In the genomic region with DNA sequence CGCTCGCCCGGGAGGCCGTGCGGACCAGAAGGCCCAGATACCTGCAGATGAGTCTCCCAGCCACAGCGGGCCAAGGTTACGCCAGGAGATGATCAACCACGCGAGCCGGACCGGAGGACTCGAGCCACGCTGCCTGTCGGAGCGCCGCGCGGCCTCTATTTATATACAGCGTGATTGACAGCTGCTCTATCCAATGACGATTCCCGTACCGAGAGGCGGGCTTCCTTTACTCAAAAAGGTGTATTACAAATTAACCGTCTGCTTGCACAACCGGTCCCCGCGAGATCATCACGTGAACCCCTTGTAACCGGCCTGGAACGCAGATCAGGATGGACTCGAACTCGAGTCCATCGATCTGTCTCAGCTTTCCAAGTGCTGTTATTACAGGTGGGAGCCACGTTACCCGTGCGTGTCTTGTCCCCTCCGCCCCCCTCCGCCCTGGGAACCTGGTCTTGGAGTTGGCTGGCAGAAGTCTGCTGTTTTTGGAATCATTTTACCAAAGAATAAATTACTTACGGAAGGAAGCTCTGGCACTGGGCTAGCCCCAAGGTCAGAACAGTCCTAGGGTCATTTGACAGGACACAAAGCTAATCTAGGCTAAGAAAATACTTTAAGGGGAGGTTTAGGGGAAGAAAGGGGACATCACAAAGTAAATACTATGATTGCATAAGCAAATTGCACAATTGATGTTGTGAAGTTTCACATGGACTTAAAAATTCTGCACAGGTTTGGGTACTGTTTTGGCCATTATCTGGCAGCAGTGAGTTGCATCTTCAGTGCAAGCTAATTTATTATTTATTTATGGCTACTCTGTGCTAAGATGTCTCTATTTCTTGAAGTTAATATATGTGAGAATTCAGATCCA, we compare ENCODE assay signal across 8 mouse cellular contexts. TPM values are rescaled to one million over a fixed set of nuclear protein-coding genes. Genes with fewer than 3 reads are reported as not detected.
DNase-seq lines count a peak whose midpoint lies in the region; ATAC-seq lines count a peak whose summit lies in the region.

Sephs2 (minus strand) TSS at position 131 of the 865 bp plus-strand sequence.

- H3K4me2 ChIP-seq in forebrain, embryonic 14.5 days (ENCODE audit: low read length): peak within 1 kb of the TSS; percentile 90
- H3K4me2 ChIP-seq in neural tube, embryonic 15.5 days: peak within 1 kb of the TSS; percentile 84

- peak; percentile 97 for DNase-seq in ES-CJ7 (ENCODE audit: low read depth, low spot score)
- peak; percentile 97 for DNase-seq in cerebellum, adult 11 months
- peak; percentile 96 for DNase-seq in forebrain, embryonic 14.5 days (ENCODE audit: low spot score)
- DNase-seq in heart, postnatal 14 days: peak; percentile 93 to 96
- peak; percentile 98 for DNase-seq in layer of hippocampus, adult 11-12 months (ENCODE audit: low spot score)
- peak; percentile 96 to 97 for DNase-seq in lung, adult 18-20 months
- DNase-seq in testis, postnatal 14 days (ENCODE audit: low spot score): peak; percentile 94

- H3K27me3 ChIP-seq in forebrain, embryonic 14.5 days (replicated peaks; ENCODE audit: control insufficient read depth, insufficient read depth, low read length): no peaks in the 10 kb centered on the region
- H3K27me3 ChIP-seq in neural tube, embryonic 15.5 days (replicated peaks): no peaks in the 10 kb centered on the region

- peak within 1 kb of the TSS; percentile 91 for H3K9ac ChIP-seq in forebrain, embryonic 14.5 days (ENCODE audit: low read length)
- peak within 1 kb of the TSS; percentile 85 for H3K9ac ChIP-seq in neural tube, embryonic 15.5 days (replicated peaks)

- peak within 1 kb of the TSS; percentile 89 for H3K4me3 ChIP-seq in forebrain, embryonic 14.5 days (ENCODE audit: low read depth, low read length)
- H3K4me3 ChIP-seq in neural tube, embryonic 15.5 days (replicated peaks): peak within 1 kb of the TSS; percentile 74

- WGBS in forebrain, embryonic 14.5 days: 2% methylated on average over 39 of the region's 39 CpGs
- WGBS in neural tube, embryonic 15.5 days: 3% methylated on average over 39 of the region's 39 CpGs

- intact Hi-C loops in heart, postnatal 14 days (cut with DNase I): loop anchor here (2.0 kb wide), 1 partner anchor 13 kb away; the partner anchor contains the start of gene Dctpp1

- peak; percentile 93 for ATAC-seq in forebrain, embryonic 14.5 days
- ATAC-seq in neural tube, embryonic 15.5 days (ENCODE audit: low FRiP score): peak; percentile 93

- peaks cover 15% of the 10 kb centered on the region; the same call in 1 of the 2 replicates for H3K36me3 ChIP-seq in forebrain, embryonic 14.5 days (ENCODE audit: control insufficient read depth, insufficient read depth, low read length)
- peaks cover 20% of the 10 kb centered on the region for H3K36me3 ChIP-seq in neural tube, embryonic 15.5 days

- H3K4me1 ChIP-seq in forebrain, embryonic 14.5 days (ENCODE audit: control insufficient read depth, insufficient read depth, low read length): peaks cover 12% of the 10 kb centered on the region
- H3K4me1 ChIP-seq in neural tube, embryonic 15.5 days: peaks cover 28% of the 10 kb centered on the region

- peak within 1 kb of the TSS; percentile 81 for H3K27ac ChIP-seq in forebrain, embryonic 14.5 days (ENCODE audit: low read depth, low read length)
- peak within 1 kb of the TSS; percentile 88 for H3K27ac ChIP-seq in neural tube, embryonic 15.5 days (replicated peaks)

- H3K9me3 ChIP-seq in forebrain, embryonic 14.5 days (replicated peaks; ENCODE audit: control insufficient read depth, low read length): no peaks in the 10 kb centered on the region
- H3K9me3 ChIP-seq in neural tube, embryonic 15.5 days (replicated peaks): no peaks in the 10 kb centered on the region

RNA-seq across cellular contexts. Expression of gene Sephs2, which starts in this region (rescaled TPM):
- 59.4 and 62.5 TPM in 2 replicates for polyA plus RNA-seq in forebrain, embryonic 14.5 days (2014; fragmentation: Nextera tagmentation; extraction: Ambion mirVana)
- total RNA-seq in heart, postnatal 14 days (2021): 10 to 100 TPM; 29.3 to 30.2 TPM
- polyA plus RNA-seq in neural tube, embryonic 15.5 days (2015; fragmentation: Nextera tagmentation; extraction: Ambion mirVana): 67.5 and 73.1 TPM in 2 replicates

Comparison
In these comparisons a context has a peak if more than half of its experiments do, and no peak if none do; other contexts are left out.
1. Peak in every context shown above with its lines: DNase-seq, ATAC-seq, H3K4me3 ChIP-seq and H3K27ac ChIP-seq.